Mouse (Mus musculus): Measurements from ENCODE around the gene Nkap.

DNA sequence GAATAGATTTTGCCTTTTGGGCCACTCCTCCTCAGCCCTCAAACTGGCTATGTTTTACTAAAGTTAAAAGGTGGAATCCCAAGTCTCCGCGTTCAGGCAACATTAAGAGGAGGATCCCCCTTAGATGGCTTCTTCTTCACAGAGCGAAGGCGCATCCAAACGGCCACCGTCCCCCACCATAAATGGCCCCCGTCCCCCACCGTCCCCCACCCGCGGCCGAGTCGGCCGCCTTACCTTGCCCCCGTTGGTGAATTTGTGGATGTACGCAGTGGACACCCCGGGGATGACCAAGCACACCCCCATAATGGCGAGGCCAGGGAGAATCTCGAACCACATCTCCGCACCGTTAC, 64.1 kb downstream of the Nkap start:
- TF ChIP-seq CTCF (IDR thresholded peaks at IDR 0.05; ENCODE audit: low read depth) (no peak), EP300 (IDR thresholded peaks at IDR 0.05; ENCODE audit: low read depth) (no peak)
